Mouse (Mus musculus) ES-E14 (cell line): ENCODE data around the gene Smim14. TPM values are rescaled to one million over a fixed set of nuclear protein-coding genes. Genes with fewer than 3 reads are reported as not detected.
A peak's percentile ranks its signal among the peaks of the same experiment; 100 is the strongest.
"Not testable (repeated sequence)": the region's sequence is repeated elsewhere in the genome, so short reads cannot be mapped to it uniquely, and the experiment has no call there.

Experiments
- DNase-seq: peaks from one replicate; pipeline ENCODE4 v3.0.0-alpha.2; 2013; ENCODE audit warnings: low read depth, low spot score
- H3K27ac ChIP-seq: 2 replicates; pipeline ENCODE4 v1.5.1; 2012; ENCODE audit warnings: low read depth, mild to moderate bottlenecking, low read length, moderate library complexity, mixed read lengths; ENCODE audit not compliant: poor library complexity, insufficient read depth, severe bottlenecking
- H3K36me3 ChIP-seq: 2 replicates; pipeline ENCODE4 v1.6.1; 2012; ENCODE audit warnings: mild to moderate bottlenecking, low read length, moderate library complexity, mixed read lengths; ENCODE audit not compliant: control insufficient read depth, poor library complexity, insufficient read depth, severe bottlenecking
- H3K4me1 ChIP-seq, 2 experiments: fragments of 150-350 bp in 1 of 2; sonication (generic) in 1 of 2; 2 replicates each; pipeline ENCODE4 v1.6.1; 2012; ENCODE audit warnings: low read length in 2 of 2, mild to moderate bottlenecking in 1 of 2, mixed read lengths in 1 of 2; ENCODE audit not compliant: control insufficient read depth in 2 of 2, insufficient read depth in 2 of 2, poor library complexity in 1 of 2
- H3K4me3 ChIP-seq, 2 experiments: fragments of 150-350 bp in 1 of 2; sonication (generic) in 1 of 2; 2 replicates each; pipeline ENCODE4 v1.5.1; 2012; ENCODE audit warnings: low read length in 2 of 2, low read depth in 1 of 2, mild to moderate bottlenecking in 1 of 2, mixed read lengths in 1 of 2; ENCODE audit not compliant: insufficient read depth in 1 of 2, poor library complexity in 1 of 2, severe bottlenecking in 1 of 2
- H3K9ac ChIP-seq: 2 replicates; pipeline ENCODE4 v1.6.1; 2012; ENCODE audit warnings: low read depth, mild to moderate bottlenecking, low read length, mixed read lengths; ENCODE audit not compliant: poor library complexity, insufficient read depth, severe bottlenecking
- H3K9me3 ChIP-seq: fragments of 150-350 bp; sonication (generic); 2 replicates; pipeline ENCODE4 v1.6.1; 2012; ENCODE audit warnings: low read depth, mild to moderate bottlenecking, low read length; ENCODE audit not compliant: control insufficient read depth, insufficient read depth
- CHD2 ChIP-seq: IDR thresholded peaks from 2 replicates; pipeline ENCODE4 v1.6.1; 2014; ENCODE audit warnings: mild to moderate bottlenecking, low read depth, low read length, inconsistent platforms
- HCFC1 ChIP-seq: IDR thresholded peaks from 2 replicates; pipeline ENCODE4 v1.6.1; 2012; ENCODE audit warnings: low read length, inconsistent platforms, borderline replicate concordance; ENCODE audit not compliant: insufficient read depth
- MAFK ChIP-seq: IDR thresholded peaks from 2 replicates; pipeline ENCODE4 v1.6.1; 2014; ENCODE audit warnings: mild to moderate bottlenecking, low read depth, low read length, inconsistent platforms; ENCODE audit not compliant: insufficient read depth
- ZC3H11A ChIP-seq: IDR thresholded peaks from 2 replicates; pipeline ENCODE4 v1.6.1; 2012; ENCODE audit warnings: low read depth, mild to moderate bottlenecking, inconsistent platforms, low read length, borderline replicate concordance
- ZNF384 ChIP-seq: IDR thresholded peaks from 2 replicates; pipeline ENCODE4 v1.6.1; 2012; ENCODE audit warnings: low read depth, low read length, inconsistent platforms
- in situ Hi-C, 2 experiments: fragments of 600-800 bp; cut with MboI; formaldehyde crosslinking; loops; one replicate each; pipeline ENCODE4 v1.15.1; 2025; ENCODE audit warnings: low sequenced_read_pairs in 2 of 2, inconsistent platforms in 1 of 2; ENCODE audit not compliant: unreplicated experiment in 2 of 2
- total RNA-seq: library from RNA; depleted of rRNA; stranded (reverse); fragments of 300-350 nt; gene quantifications from 2 replicates; pipeline ENCODE4 v1.2.3, GENCODE M21; 2012

Smim14 gene
- total RNA-seq, 1 experiment: 23.5 TPM

DNA sequence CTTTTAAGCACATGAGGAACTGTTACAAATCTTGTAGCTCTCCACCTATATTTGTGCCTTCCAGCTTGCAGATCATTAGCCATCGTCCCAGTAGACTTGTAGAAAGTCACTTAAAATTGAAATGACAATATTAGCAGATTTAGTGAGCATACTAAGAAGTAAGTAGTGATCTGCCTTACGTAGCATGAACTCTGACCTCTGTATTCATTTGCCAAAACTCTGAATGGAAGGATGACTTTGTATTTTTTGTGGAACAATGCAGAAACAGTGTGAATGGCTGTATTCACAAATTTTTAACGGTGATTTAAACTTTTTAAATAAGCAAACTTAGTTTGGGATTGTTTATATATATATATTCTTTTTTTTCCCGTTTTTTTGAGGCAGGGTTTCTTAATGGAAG, 1.8 kb upstream of the Smim14 start:
- Histone ChIP-seq H3K27ac (no peak overlapping the region), H3K9me3 (no peaks in the 10 kb centered on the region), H3K9ac (peak overlapping the region; percentile 19; the same call in 1 of the 2 replicates), H3K4me1 (peaks cover 11 to 35% of the 10 kb centered on the region in 2 experiments), H3K4me3 (peak overlapping the region; percentile 29 to 95; a peak in 2 of 4 replicates), H3K36me3 (no peaks in the 10 kb centered on the region; the same call in 1 of the 2 replicates)
- in situ Hi-C loops: no loop called here
- DNase-seq: no peak
- TF ChIP-seq MAFK (no peak), ZNF384 (no peak), CHD2 (no peak), ZC3H11A (no peak), HCFC1 (no peak)

- TF ChIP-seq MAFK: no peak
- no peak for TF ChIP-seq CHD2
- no peak for TF ChIP-seq ZC3H11A
- TF ChIP-seq HCFC1: no peak
- TF ChIP-seq ZNF384: no peak
- H3K4me3 ChIP-seq: peak overlapping the region; percentile 88 to 95
- no peaks in the 10 kb centered on the region for H3K9me3 ChIP-seq
- peaks cover 11 to 35% of the 10 kb centered on the region in 2 experiments for H3K4me1 ChIP-seq
- peak overlapping the region; percentile 95 for H3K9ac ChIP-seq
- in situ Hi-C loops: no loop called here
- peak overlapping the region; percentile 88; the same call in 1 of the 2 replicates for H3K27ac ChIP-seq
- no peak for DNase-seq
- no peaks in the 10 kb centered on the region; the same call in 1 of the 2 replicates for H3K36me3 ChIP-seq
Measured at GRCm38 (mm10) chr5:65538121-65538520, 1.1 kb upstream of the Smim14 start.

DNA sequence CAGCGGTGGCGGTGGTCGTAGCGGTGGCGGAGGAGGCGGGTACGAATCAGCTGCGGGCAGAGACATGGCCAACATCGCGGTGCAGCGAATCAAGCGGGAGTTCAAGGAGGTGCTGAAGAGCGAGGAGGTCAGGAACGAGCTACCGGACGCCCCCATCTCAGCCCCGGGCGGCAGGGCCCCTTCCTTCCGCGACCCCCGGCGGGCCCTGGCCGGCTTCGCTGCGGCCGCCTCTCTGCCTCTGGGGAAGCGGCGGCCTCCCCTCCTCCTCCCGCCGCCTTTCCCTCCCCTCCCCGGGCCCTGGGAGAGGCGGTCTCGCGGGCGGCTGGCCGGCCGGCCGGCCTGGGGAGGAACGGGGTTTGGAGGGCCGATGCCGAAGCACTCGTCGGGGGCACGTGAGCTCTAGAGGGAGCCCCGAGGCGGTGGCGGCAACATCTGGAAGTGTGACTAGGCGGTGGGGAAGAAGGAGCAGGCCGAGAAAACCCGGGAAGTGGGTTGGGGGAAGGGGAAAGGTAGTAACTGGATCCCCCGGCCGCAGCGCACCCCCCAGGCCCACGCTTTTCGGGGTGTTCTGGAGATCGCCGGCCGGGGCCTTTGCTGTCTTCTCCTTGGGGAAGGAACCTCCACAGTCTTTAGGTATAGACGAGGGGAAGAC, 562 bp upstream of the Smim14 start:
- TF ChIP-seq ZNF384: no peak
- TF ChIP-seq CHD2: 0 out of 2 replicates have a peak, but pooled peaks have one; percentile 28
- TF ChIP-seq ZC3H11A: no peak
- TF ChIP-seq MAFK: no peak
- no peak for TF ChIP-seq HCFC1
- peak; percentile 49 for DNase-seq
- peak overlapping the region; percentile 88 for H3K27ac ChIP-seq
- no peaks in the 10 kb centered on the region for H3K9me3 ChIP-seq
- peaks cover 12 to 33% of the 10 kb centered on the region in 2 experiments for H3K4me1 ChIP-seq
- peak overlapping the region; percentile 88 to 95 for H3K4me3 ChIP-seq
- H3K36me3 ChIP-seq: no peaks in the 10 kb centered on the region; the same call in 1 of the 2 replicates
- peak overlapping the region; percentile 95 for H3K9ac ChIP-seq
- in situ Hi-C loops: no loop called here

- peak overlapping the region; percentile 88 to 95 for H3K4me3 ChIP-seq
- H3K36me3 ChIP-seq, in situ Hi-C loops, H3K9me3 ChIP-seq, DNase-seq: not testable (repeated sequence)
- H3K9ac ChIP-seq: peak overlapping the region; percentile 95
- peak overlapping the region; percentile 77; the same call in 1 of the 2 replicates for H3K27ac ChIP-seq
- peaks cover 11 to 31% of the 10 kb centered on the region in 2 experiments for H3K4me1 ChIP-seq
Measured at GRCm38 (mm10) chr5:65536068-65536465, 917 bp downstream of the Smim14 start.
